Mouse (Mus musculus) v-Abl transformed pro-B cells (cell line): ENCODE data around the gene C1s2.
"Not testable (repeated sequence)": the region's sequence is repeated elsewhere in the genome, so short reads cannot be mapped to it uniquely, and the experiment has no call there.

Experiments
- in situ Hi-C, 2 experiments: fragments of 400-800 bp; cut with MboI; formaldehyde crosslinking; loops; one replicate each; pipeline ENCODE4 v1.15.1; 2025; ENCODE audit not compliant: unreplicated experiment in 2 of 2

C1s2 gene

DNA sequence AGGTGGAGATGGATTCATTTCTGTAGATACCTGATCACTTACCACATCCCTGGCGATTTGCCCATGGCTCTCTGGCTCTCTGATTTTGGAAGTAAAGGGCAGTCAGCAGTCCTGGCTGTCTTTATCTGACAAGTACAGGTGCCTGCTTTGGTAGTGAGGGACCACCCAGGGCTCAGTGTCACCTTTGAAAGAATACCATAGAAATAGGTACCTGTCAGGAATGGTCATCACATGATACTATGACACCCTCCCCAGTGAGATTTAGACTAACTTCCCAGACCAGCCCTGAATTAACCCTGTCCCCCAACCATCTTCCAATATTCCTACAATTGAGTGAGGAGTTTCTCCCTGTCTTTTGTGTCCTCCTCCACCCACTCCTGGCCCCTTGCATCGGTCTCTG is at the start of gene C1s2:
TSS of gene C1s2 (minus strand) at position 101 of the 400 bp plus-strand sequence.
- in situ Hi-C loops, result loop anchor here in 1 of 2 experiments (25.0 kb wide), 1 partner anchor 976 kb away; no protein-coding TSS in a partner anchor

DNA sequence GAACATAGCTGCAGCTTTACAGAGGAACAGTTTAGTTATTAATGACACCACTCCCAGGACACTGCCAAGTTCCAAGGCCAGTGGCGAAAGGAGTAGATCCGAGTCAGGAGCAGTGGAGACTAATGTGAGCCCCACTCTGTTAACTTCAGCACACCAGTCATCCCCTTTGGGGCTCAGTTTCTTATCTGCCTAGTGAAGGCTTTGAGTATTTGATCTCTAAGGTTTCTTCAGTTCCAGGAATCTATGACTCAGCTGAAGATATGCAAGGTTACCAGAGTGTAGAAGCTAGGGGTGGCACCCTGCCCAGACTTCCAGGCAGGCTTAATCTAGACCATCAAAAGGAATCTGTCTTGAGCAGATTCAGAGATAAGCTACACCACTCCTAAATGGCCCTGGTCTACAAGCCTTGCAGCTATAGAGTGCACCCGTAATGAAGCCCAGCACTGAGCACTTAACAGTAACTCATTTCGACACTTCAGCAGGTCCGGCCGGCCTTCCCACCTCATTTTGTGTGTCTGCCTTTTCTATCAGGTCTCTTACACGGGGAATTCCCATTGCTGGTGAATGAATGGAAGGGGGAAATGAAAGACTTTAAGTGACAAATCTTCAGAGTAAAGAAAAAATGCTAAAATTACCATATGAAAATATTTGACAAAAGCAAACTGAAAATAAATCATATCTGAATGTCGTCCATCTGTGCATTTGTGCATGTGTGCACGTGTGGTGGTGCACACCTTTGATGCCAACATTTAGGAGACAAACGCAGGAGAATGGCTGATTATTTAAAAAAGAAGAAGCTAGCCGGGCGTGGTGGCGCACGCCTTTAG is 47.9 kb upstream of the C1s2 start:
- in situ Hi-C loops, result no loop called here

DNA sequence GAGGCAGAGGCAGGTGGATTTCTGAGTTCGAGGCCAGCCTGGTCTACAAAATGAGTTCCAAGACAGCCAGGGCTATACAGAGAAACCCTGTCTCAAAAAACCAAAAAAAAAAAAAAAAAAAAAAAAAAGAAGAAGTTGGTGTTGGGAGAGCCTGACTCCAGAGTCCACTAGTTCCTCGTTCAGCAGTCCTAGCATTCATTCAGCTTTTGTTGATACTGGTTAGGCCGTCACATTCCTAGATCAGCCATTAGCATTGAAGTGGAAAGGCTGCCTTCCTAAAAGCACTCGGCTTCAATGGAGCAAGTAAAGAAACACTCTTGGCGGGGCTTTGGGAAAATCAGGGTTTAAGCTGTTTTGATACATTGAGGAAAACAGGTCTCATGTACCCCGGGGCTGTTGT is 46.4 kb upstream of the C1s2 start:
- in situ Hi-C loops, result not testable (repeated sequence)

DNA sequence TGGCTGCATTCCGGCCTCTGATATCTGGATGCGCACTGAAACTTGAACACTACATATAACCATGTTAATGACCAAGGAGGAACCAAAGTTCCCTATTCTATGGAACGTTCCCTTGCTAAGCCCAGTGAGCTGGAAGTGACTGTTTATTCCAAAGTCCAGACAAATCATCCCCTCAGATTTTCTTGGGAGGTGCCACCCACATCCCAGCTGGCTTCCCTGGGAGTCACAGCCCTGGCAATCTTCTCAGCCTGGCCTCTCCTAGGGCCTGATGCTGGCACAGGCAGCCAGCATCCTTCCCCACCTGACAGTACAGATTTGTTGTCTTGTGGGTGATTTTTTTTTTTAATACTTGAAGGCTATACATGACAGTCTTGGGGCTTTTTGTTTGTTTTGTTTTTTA is 43.6 kb upstream of the C1s2 start:
- in situ Hi-C loops, result no loop called here

DNA sequence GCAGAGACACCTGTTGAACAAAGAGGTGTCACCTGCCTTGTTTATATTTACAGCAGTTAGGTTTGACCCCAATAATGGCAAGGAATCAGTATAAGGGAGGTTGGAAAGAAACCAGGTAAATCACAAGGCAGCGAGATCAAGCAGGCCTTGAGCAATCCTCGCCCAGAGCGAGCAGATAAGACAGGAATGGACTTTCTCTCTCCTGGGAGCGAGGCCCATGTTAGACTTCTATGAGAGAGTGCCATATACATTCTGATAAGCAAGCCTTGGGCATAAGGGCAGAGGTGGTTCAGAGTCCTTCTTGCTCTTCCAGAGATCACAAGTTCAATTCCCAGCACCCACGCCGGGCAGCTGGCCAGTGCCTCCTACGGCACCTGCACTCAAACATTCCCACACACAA is 42.9 kb upstream of the C1s2 start:
- in situ Hi-C loops, result no loop called here

DNA sequence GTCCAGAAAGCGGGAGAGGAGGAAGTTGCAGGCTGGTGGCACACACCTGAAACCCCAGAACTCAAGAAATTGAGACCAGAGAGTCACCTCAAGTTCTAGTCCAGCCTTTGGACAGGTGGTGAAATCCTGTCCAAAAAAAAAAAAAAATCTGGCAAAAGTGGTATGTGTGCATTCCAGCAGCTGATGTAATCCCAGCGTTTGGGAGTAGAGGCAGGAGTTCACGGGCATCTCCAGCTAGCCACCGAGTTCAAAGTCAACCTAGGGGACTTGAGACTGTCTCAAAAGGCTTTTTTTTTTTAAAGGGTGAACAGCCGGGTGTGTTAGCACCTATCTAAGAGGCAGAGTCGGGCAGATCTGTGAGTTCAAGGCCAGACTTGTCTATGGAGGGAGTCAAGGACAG is 40.3 kb upstream of the C1s2 start:
- in situ Hi-C loops, result no loop called here

DNA sequence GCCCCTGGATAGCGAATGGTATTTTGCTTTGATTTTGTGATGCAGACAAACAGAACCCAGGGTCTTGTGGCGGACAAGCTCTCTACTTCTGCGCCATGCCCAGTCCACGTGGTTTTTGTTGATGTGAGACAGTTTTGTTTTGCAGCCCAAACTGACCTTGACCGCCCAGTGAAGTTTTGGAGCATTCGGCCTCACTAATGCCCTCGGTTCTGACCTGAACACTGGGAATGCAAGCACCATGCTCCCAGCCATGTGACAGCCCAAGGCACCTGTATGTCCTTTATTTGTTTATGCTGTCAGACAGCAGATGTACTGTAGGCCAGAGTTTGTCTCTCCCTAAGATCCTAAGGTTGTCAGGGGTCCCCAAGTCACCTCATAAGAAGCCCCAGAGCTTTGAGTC is 38.7 kb upstream of the C1s2 start:
- in situ Hi-C loops, result no loop called here

DNA sequence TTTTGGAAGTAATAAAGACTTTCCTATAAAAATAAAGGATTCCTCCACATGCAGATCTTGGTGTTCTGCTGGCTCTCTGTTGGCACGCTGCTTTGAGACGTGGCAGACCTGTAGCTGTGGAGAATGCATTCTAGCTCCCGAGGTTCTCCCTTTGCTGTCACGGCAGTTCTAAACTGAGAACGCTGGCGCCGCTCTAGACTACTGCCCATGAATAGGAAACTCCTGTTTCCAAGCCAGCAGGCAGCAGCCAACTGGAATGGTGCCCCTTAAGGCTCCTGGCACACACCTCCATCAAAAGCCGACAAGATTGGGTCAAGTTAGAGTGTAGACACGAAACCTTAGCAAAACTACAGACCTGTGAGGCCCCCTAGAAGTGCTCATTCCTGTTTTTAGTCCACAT is 37.7 kb upstream of the C1s2 start:
- in situ Hi-C loops, result no loop called here

DNA sequence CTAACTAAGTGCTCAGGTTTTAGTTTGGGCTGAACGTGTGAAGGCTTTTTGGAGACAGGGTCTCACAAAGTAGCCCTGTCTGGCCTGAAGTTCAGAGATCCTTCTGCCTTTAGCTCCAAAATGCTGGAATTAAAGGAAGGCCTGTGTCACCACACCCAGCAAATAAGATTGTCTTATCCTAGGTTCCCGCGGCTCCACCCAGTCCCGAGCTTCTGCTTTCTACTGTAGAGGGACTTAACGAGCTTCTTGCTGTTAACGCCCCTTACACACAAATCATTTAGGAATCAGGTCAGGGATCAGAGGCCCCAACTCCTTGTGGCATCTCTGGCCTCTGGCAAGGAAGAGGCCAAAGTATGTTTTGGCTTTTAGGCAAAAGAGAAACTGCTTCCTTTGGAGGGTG is 36.2 kb upstream of the C1s2 start:
- in situ Hi-C loops, result no loop called here

DNA sequence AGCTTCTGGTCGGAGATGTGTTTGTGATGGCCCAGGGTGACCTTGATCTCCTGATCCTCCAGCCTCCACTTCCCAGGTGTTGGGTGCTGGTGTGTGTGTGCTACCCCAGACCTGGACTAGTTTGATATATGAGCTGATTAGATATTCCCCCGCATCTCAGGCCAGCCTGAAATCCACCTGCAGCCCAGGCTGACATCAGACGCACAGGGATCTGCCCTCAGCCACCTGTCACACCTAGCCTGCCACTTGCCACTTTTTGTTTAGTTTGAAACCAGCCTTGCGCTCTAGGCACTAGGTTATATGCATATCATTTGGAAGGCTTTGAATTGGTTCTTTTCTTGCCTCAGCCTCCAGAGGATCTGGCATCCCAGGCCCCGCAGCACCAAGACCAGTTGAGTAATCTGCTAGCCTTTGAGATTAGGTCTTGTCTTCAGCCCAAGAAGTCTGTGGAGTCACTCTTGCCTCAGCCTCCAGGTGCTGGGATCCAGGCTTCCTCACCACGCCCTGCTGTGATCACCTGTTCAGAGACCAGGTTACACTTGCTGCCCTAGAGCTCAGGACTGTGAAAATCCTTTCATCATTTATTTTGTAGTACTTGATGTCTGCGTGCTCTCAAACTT is 34.5 kb upstream of the C1s2 start:
- in situ Hi-C loops, result no loop called here

DNA sequence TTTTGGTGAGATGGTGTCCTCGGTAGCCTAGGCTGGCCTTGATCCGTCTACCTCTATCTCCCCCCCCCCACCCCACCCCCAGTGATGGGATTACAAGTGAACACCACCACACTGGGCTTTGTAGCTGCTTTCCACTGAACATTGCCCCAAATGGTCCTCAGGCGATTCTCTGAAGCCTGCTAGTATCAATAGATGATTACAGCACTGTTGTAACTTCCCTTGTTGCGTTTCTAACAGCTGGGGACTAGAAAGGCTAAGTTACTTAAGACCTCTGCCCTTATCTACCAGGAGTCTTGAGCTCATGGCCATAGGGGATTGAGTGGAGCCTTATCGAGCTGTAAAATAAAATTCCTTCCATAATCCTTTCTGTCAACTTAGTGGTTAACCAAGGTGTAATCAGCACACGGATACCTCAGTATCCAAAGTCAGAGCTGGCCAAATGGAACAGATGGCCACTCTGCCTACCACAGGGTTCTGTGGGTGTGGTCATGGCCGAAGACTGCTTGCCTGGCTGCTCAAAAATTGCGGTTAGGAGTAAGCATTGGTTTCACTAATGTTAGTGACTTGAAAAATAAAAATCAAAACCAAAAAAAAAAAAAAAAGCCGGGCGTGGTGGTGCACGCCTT is 33.5 kb upstream of the C1s2 start:
- in situ Hi-C loops, result no loop called here

DNA sequence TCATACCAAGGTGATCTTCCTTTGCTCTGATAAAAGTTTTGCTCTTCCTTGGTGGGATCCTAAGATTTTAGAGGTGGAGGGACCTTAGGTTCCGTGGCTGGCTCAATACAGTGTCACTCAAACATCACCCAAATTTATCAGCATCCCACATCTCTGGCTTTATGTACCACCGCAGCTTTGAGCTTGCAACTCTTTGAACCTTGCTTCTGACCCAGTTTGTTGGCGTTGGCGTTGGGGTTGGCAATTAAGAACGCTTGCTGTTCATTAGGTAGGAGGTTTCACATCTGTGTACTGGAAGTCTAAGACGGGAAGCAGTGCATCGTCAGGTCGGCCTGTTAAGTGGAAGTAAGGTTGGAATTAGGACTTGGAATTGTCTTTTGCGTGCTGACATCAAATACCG is 29.1 kb upstream of the C1s2 start:
- in situ Hi-C loops, result no loop called here

DNA sequence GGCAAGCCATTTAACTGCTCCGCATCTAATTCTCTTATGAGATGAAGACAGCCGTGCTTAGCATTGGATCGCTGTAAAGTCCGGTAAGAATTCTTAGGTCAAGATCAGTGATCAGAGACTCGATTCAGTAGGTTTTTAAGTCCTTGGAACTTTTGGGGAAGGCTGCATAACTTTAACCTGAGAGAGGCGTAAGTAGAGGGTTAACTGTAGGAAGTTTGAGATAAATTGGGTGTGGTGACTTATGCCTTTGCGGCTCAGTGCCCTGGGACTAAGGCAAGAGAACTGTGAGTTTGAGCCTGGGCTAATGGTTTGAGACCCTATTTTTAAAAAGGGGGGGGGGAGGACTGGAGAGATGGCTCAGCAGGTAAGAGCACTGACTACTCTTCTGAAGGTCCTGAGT is 28.4 kb upstream of the C1s2 start:
- in situ Hi-C loops, result no loop called here

DNA sequence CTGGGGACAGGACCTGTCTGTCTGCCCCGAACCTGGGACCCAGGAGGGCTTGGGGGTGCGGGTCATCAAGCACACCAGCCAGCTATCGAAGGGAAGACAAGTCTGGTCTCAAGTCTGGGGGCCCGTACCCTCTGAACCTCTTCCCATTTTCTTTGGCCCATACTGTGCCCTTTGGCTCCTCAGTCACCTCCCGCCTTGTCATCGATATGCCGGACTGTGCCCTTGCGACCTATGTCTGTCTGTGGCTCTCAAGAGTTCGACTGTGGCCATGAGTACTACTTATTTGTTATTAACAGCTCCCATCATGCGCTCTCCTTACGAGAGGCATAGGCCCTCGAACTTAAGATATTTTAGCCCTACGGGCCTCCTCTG is 27.5 kb upstream of the C1s2 start:
- in situ Hi-C loops, result no loop called here

DNA sequence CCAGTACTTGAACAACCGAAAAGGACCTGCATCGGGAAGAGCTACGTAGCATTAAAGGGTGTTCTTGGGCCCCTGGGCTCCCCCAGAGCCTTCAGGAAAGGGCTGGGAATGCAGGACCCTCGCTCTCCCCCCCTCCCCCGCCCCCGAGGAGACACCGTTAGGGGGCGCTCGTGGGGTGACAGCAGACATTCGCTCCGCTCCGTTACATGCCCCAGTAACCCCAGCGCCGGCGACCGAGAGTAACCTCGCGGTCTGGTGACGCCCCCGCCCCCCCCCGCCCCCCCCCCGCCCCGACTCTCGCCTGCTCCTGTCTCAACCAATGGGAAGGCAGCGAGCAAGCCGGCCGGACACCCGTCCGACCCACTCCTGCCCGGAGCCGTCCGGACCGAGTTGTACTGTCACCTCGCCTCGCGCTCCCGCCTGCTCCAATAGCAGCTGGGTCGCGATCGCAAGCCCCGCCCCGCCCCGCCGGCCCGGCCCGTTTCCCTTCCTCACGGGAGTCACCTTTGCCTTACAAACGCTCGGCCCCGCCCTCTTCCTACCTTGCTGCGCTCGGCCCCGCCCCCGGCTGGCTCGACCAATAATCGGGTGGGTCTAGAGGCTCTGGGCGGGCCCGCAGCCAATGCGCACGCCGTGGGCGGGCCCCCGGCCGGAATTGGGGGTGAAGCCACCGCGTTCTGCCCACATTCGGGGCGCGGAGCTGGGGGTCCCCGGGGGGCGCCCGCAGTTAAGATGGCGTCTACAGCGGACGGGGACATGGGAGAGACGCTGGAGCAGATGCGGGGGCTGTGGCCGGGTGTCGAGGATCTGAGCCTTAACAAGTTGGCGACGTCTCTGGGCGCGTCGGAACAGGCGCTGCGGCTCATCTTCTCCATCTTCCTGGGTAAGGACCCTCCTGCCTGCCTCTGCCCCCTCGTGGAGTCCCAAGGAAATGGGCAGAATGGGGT is 26.9 kb upstream of the C1s2 start, which contains the start of gene Lpcat3:
TSS of gene Lpcat3 (plus strand) at position 551 of the 947 bp plus-strand sequence.
- in situ Hi-C loops, result no loop called here

DNA sequence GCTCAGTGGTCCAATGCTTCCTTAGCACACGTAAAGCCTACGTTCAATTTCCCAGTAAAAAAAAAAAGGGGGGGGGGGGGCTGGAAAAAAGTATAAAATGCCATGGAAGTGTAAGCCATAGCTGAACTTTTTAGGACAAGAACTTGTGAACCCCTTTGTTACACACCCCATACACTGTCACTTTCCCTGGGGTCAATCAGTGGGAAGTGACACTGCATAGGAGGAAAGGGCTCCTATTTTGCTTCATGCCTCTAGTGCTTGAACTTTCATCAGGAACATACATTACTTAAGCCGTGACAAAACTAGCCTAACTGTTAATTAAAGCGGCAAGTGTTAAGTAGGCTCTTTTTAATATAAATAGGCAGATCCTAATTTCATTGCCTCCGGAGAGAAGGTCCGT is 26.1 kb upstream of the C1s2 start:
- in situ Hi-C loops, result no loop called here

DNA sequence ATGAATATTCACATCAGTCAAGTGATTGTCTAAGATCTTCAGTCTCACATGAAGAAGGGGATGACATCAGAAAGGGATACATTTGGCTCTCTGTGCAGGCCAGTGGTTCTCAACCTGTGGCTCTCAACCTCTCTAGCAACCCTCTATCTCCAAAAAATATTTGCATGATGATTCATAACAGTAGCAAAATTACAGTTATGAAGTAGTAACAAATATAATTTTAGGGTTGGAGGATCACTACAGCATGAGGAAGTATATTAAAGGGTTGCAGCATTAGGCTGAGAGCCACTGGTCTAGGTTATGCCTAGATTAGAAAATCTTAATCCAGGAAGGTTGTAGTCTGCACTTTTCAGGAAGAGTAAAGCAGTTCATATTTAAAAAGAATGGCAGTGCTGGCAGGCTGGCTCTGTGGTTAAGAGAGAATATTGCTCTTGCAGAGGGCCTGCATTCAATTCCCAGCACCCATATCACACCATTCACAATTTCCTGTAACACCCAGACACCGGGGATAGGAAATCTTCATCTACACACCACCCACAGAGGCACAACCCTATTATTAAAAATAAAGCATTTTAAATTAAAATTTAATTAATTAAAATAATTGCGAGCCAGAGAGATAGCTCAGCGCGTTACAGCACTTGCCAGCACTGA is 25.4 kb upstream of the C1s2 start:
- in situ Hi-C loops, result no loop called here

DNA sequence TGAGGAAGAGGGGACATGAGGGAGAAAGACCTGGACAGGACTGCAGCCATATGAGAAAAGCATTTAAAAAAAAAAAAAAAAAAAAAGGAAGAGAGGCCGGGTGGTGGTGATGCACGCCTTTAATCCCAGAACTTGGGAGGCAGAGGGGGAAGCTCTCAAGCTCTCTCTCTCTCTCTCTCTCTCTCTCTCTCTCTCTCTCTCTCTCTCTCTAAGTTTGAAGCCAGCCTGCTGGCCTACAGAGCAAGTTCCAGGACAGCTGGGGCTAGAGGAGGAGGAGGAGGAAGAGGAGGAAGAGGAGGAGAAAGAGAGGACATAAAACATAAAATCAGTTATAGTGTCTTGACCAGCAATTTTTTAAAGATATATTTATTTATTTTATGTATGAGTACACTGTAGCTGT is 22.2 kb upstream of the C1s2 start:
- in situ Hi-C loops, result loop anchor here in 1 of 2 experiments (5.0 kb wide), 1 partner anchor 104 kb away; no protein-coding TSS in a partner anchor

DNA sequence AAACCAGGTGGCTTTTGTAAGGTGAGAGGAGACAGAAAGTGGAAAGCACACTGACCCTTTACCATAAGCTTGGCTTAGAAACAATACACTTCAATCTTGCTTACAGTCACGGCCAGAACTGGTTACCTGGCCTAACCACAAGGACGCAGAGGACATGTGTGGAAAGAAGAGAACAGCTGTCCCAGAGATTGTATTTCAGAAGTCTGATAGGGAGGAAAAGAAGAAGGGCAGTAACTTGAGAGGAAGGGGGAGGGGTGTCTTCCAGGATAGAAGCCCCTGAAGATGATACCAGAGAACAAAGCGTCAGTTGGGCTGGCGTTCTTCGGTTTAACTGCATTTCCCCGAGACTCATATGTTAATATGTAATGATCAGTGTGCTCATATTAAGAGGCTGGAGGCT is 20.0 kb upstream of the C1s2 start:
- in situ Hi-C loops, result loop anchor here in 1 of 2 experiments (5.0 kb wide), 1 partner anchor 106 kb away; no protein-coding TSS in a partner anchor

DNA sequence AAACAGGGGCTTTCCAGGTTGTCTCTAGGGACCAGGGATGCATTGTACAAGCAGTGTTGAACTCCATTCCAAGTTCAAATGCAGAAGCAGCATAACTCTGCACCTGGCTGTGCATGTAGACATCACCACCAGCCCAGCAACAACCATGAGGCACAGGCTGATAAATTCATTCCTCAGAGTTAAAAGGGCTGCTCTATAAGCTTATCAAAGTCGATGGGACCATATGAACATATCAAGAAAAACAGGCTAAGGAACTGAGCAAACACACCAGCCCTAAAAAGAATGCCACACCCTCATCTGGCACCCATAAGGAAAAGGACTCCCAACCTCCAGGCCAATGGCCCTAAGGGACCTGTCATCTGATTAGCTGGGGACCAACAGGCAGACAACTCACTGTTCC is 10.5 kb upstream of the C1s2 start:
- in situ Hi-C loops, result loop anchor here in 1 of 2 experiments (25.0 kb wide), 1 partner anchor 966 kb away; no protein-coding TSS in a partner anchor
